Mouse (Mus musculus) forebrain, embryonic 13.5 days (tissue): ENCODE measurements around the gene Ppfibp2. TPM values are rescaled to one million over a fixed set of nuclear protein-coding genes. Genes with fewer than 3 reads are reported as not detected.

Experiments used
- ATAC-seq: fragments of 200-750 bp; cut with Nextera tagmentation; 2 replicates; pipeline ENCODE4 v1.8.0; 2017
- H3K27ac ChIP-seq: fragments of 300-500 bp; sonication (generic); 2 replicates; pipeline ENCODE4 v1.5.1; 2015; ENCODE audit warnings: inconsistent platforms, mild to moderate bottlenecking, moderate library complexity
- H3K27me3 ChIP-seq: fragments of 300-500 bp; sonication (generic); 2 replicates; pipeline ENCODE4 v1.6.1; 2015; ENCODE audit warnings: mild to moderate bottlenecking, inconsistent platforms
- H3K36me3 ChIP-seq: fragments of 300-500 bp; sonication (generic); 2 replicates; pipeline ENCODE4 v1.6.1; 2015; ENCODE audit warnings: mild to moderate bottlenecking, inconsistent platforms; ENCODE audit not compliant: poor library complexity, severe bottlenecking
- H3K4me1 ChIP-seq: fragments of 300-500 bp; sonication (generic); 2 replicates; pipeline ENCODE4 v1.6.1; 2015; ENCODE audit warnings: inconsistent platforms
- H3K4me2 ChIP-seq: fragments of 300-500 bp; sonication (generic); 2 replicates; pipeline ENCODE4 v1.6.1; 2015; ENCODE audit warnings: inconsistent platforms, mild to moderate bottlenecking, moderate library complexity
- H3K4me3 ChIP-seq: fragments of 300-500 bp; sonication (generic); 2 replicates; pipeline ENCODE4 v1.5.1; 2015; ENCODE audit warnings: mild to moderate bottlenecking, inconsistent platforms
- H3K9ac ChIP-seq: fragments of 300-500 bp; sonication (generic); 2 replicates; pipeline ENCODE4 v1.6.1; 2015; ENCODE audit warnings: mild to moderate bottlenecking, inconsistent platforms
- H3K9me3 ChIP-seq: fragments of 300-500 bp; sonication (generic); replicated peaks from 2 replicates; pipeline ENCODE4 v1.6.1; 2016; ENCODE audit warnings: inconsistent platforms
- WGBS: fragments of 180-500 bp; shearing (Covaris S2); methylation state at CpG from one replicate; pipeline ENCODE4 v1.1.7; 2015; 5-methylcytosine and 5-hydroxymethylcytosine counted together
- polyA plus RNA-seq: library from polyadenylated mRNA; unstranded; fragments of >200 nt; fragmentation: Nextera tagmentation; extraction: Ambion mirVana; gene quantifications from 2 replicates; pipeline ENCODE4 v1.2.1, GENCODE M21; 2015

Gene Ppfibp2
- polyA plus RNA-seq, 1 experiment from 2014 or later: 1.1 TPM

DNA sequence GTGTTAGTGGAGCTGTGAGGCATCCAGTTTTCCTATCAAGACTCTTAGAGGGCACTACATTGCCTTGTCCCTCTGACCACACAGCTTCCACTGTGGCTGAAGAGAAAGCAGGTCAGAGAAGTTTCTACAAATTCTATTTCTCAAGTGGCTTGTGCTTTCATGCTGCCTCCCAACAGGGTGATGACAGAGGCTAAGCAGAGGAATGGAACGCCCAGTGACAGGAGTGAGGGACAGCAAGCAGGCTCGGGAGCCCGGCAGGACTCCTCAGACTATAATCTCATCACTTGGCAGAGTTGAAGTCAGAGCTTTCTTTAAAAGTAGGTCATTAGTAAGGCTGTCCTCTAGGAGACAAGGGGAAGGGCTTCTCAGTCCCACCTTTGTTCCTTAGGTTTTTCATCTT lies 160.9 kb downstream of the Ppfibp2 start:
- Histone ChIP-seq H3K4me3 (no peak overlapping the region), H3K27ac (no peak overlapping the region), H3K27me3 (no peaks in the 10 kb centered on the region), H3K4me1 (peaks cover 5% of the 10 kb centered on the region), H3K9ac (no peak overlapping the region), H3K4me2 (no peak overlapping the region), H3K9me3 (no peaks in the 10 kb centered on the region), H3K36me3 (no peaks in the 10 kb centered on the region)
- ATAC-seq: no peak
- 83% methylated on average over 3 of the region's 3 CpGs for WGBS

DNA sequence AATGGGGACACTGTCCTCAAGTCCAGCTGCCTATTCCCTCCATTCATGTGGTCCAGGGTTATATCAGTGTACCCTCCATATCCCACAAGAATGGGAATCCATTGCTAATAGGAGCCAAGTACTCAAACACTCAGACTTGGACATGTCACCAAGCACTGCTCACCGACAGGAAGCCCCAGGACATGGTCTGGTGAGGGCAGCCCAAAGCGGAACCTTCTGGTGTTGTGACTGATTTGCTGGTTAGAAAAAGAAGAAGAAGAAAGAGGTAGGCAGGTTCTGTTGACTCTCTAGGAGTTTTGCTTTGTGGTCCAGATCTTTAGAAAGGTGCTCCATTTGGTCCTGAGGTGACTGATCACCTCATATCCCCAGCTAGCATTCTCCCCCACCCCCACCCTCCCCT lies 161.7 kb downstream of the Ppfibp2 start:
- whole genome bisulfite sequencing: 98% methylated on average over 2 of the region's 2 CpGs
- Histone ChIP-seq H3K36me3 (no peaks in the 10 kb centered on the region), H3K27me3 (no peaks in the 10 kb centered on the region), H3K4me2 (no peak overlapping the region), H3K4me3 (no peak overlapping the region), H3K4me1 (peaks cover 5% of the 10 kb centered on the region), H3K9ac (no peak overlapping the region), H3K9me3 (no peaks in the 10 kb centered on the region), H3K27ac (no peak overlapping the region)
- ATAC-seq: no peak

DNA sequence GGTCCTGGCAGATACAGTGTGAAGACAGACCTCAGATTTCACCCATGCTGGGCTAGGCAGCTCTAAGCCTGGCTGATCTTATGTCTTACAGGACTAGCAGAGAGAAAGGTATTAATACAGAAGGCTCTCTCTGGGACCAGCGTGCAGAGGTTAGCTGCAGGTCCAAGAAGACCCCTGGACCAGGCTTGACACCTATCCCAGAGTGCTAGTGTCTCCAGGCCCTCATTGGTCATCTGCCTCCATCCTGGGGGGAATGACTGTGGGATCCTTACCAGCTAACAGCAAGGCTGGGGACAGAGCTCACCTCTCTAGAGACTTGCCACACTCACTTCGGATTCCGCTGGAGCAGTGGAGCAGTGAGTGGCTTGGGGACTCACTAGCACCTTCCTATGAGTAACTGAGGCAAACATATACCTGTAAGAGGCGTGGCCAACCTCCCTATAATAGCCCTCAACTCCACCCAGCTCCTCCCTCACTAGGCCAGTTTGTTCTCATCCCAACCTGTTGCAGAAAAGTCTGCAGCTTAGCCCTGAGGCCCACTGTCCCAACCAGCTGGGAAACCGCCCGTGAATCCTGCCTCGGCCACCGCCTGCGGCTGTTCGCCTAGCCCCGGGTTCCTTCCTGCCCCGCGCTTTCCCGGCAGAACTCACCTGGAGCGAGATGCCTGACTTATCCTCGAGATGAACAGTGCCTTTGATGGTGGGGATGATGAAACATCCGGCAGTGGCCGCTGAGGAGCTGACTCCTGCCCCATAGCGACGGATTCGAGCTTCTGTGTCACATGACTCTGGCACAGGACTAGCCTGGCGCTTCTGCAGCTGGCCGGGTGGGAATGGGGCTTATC lies 162.5 kb downstream of the Ppfibp2 start, which contains the start of gene Cyb5r2:
Gene Cyb5r2, minus strand, starts transcription at position 725 of the 844 bp plus-strand sequence.
- no peaks in the 10 kb centered on the region for H3K27me3 ChIP-seq
- H3K4me1 ChIP-seq: peaks cover 5% of the 10 kb centered on the region
- peak within 1 kb of the TSS; percentile 57 for H3K4me2 ChIP-seq
- no peak within 1 kb of the TSS for H3K27ac ChIP-seq
- peak; percentile 66; the same call in 1 of the 2 replicates for ATAC-seq
- WGBS: 13% methylated on average over 23 of the region's 23 CpGs
- no peaks in the 10 kb centered on the region for H3K36me3 ChIP-seq
- H3K9ac ChIP-seq: 0 out of 2 replicates have a peak within 1 kb of the TSS, but pooled peaks have one; percentile 30
- H3K9me3 ChIP-seq: no peaks in the 10 kb centered on the region
- peak within 1 kb of the TSS; percentile 20 for H3K4me3 ChIP-seq

DNA sequence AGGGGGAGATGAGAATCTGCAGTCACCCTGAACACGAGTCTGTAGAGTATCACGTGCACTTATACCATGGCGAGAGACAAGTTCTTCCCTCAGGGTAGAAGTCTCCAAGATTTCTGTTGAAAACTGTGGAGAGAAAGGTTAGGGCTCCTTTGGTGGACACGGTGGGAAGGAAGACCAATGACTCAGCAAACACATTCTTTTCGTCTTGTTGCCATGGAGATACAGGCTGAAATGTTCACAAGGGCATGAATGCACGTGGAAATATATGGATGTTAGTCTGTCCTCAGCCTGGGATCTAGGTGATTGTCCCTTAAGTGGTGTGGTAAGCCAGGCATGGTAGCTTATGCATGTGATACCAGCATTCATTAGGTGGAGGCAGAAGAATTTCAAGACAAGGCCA lies 175.8 kb downstream of the Ppfibp2 start:
- Histone ChIP-seq H3K27me3 (no peaks in the 10 kb centered on the region), H3K4me3 (no peak overlapping the region), H3K36me3 (no peaks in the 10 kb centered on the region), H3K4me1 (no peaks in the 10 kb centered on the region), H3K9ac (no peak overlapping the region), H3K27ac (no peak overlapping the region), H3K4me2 (no peak overlapping the region), H3K9me3 (no peaks in the 10 kb centered on the region)
- no peak for ATAC-seq
- WGBS: 44% methylated on average over 6 of the region's 6 CpGs

DNA sequence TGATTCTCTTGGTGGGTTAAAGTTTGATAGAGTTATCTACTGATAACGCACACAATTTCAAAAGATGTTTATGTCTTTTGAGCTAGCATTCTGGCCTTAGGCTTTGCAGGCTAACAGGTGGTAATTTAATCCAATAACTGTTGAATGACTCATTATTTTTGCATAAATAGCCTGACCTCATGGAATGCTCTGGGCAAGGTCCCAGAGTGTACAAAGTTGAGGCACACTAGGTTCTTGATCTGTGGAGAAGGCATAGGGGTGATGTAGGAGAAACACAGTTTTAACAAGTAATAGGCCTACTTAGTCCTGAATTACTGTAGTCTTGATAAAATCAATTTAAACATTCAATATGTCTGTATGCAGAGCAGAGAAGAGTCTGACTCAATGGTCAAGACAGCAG lies 183.2 kb downstream of the Ppfibp2 start:
- no peak overlapping the region for H3K4me2 ChIP-seq
- WGBS: 73% methylated on average over 1 of the region's 1 CpGs
- H3K4me1 ChIP-seq: no peaks in the 10 kb centered on the region
- no peaks in the 10 kb centered on the region for H3K9me3 ChIP-seq
- no peaks in the 10 kb centered on the region for H3K36me3 ChIP-seq
- ATAC-seq: no peak
- H3K27me3 ChIP-seq: no peaks in the 10 kb centered on the region
- no peak overlapping the region for H3K9ac ChIP-seq
- no peak overlapping the region for H3K27ac ChIP-seq
- H3K4me3 ChIP-seq: no peak overlapping the region

DNA sequence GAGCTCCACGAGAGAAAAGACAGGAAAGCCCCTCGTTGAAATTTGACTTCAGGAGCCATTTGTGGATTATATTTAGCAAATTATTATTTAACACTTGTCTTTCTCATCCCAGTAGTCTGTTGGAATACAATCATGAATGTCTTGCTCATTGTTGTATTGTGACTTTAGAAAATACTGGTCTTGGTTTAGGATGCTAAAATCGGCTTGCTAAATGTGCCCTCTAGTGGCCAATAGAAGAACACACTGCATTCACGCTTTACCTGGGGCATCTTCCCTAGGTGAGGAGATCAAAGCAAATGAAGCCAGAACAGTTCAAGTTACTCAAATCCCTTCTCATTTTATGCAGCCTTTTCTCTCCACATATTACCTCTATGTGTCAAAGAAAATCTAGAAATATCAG lies 184.6 kb downstream of the Ppfibp2 start:
- Histone ChIP-seq H3K4me3 (no peak overlapping the region), H3K4me2 (no peak overlapping the region), H3K4me1 (no peaks in the 10 kb centered on the region), H3K27ac (no peak overlapping the region), H3K36me3 (no peaks in the 10 kb centered on the region), H3K27me3 (no peaks in the 10 kb centered on the region), H3K9me3 (no peaks in the 10 kb centered on the region), H3K9ac (no peak overlapping the region)
- WGBS: 49% methylated on average over 4 of the region's 4 CpGs
- ATAC-seq: no peak

DNA sequence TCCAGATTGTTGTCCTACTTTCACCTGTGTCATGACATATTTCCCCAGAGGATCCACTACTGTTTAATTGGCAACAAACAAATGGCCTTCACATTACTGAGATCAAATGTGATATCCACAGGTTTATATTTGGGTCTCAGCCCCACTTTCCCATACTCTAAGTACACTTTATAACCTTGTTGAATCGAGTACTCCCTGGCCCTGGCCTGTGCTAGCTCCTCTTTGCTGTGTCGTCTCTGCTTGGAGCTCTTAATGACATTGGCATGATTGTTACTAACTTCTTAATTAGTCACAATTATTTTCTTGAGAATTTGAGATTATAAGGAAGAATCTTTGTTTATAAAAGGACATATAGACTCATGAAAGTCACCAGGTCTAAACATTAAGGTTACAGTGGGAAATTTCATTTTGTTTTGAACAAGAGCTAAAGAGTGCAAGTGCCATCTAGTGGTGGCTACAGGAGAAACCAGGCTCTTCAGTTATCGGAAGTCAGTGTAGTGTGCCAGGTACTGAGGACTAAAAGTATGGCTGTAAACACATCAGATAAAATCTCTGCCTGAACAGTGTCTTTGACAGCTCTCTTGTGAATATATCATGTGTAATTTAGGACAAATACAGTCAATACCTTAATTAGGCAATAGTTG lies 193.1 kb downstream of the Ppfibp2 start:
- Histone ChIP-seq H3K9me3 (no peaks in the 10 kb centered on the region), H3K9ac (no peak overlapping the region), H3K27me3 (no peaks in the 10 kb centered on the region), H3K4me3 (no peak overlapping the region), H3K27ac (no peak overlapping the region), H3K4me1 (no peaks in the 10 kb centered on the region), H3K4me2 (no peak overlapping the region), H3K36me3 (no peaks in the 10 kb centered on the region)
- WGBS: 65% methylated on average over 3 of the region's 3 CpGs
- ATAC-seq: peak; percentile 41; the same call in 1 of the 2 replicates

DNA sequence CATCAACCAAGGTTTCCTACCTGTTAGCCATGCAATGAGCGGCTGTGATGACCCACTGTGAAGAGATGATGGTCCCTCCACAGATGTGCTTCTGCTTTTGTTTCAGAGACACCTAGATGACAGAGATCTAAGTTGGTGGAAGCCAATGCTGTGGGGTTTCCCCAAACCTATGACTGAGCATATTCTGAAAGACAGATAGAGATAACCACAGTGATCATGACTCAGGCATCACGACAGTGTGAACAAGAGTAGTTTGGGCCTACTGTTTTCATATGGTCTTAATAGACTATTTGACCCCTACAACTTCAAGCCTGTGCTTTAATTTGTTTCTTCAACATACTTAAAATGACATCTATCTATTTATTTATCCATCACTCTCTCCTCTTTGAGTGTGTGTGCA lies 201.5 kb downstream of the Ppfibp2 start:
- no peak overlapping the region for H3K9ac ChIP-seq
- no peak overlapping the region for H3K4me2 ChIP-seq
- H3K9me3 ChIP-seq: no peaks in the 10 kb centered on the region
- 79% methylated on average over 2 of the region's 2 CpGs for WGBS
- no peak overlapping the region for H3K27ac ChIP-seq
- H3K4me1 ChIP-seq: no peaks in the 10 kb centered on the region
- ATAC-seq: no peak
- H3K36me3 ChIP-seq: no peaks in the 10 kb centered on the region
- no peaks in the 10 kb centered on the region for H3K27me3 ChIP-seq
- H3K4me3 ChIP-seq: no peak overlapping the region

Other genes starting within 250 kb of the Ppfibp2 start
- 4.6 and 5.2 TPM in 2 replicates for gene Syt9, start 224.5 kb upstream of the Ppfibp2 start, polyA plus RNA-seq
- 1.8 and 1.9 TPM in 2 replicates for gene Olfml1, start 27.8 kb upstream of the Ppfibp2 start, polyA plus RNA-seq
- not detected in 2 replicates for gene 5330417H12Rik, start 30.0 kb downstream of the Ppfibp2 start, polyA plus RNA-seq
- 0.10 TPM in 1 of 2 replicates, not detected in the other for gene Cyb5r2, start 162.8 kb downstream of the Ppfibp2 start, polyA plus RNA-seq
- not detected in 2 replicates for gene Ovch2, start 206.0 kb downstream of the Ppfibp2 start, polyA plus RNA-seq
- gene Olfr467, start 217.1 kb downstream of the Ppfibp2 start, polyA plus RNA-seq: not detected in 2 replicates
- not detected in 2 replicates for gene Olfr469, start 230.3 kb downstream of the Ppfibp2 start, polyA plus RNA-seq